Mouse (Mus musculus): ENCODE data around the gene Gm49391. TPM values are rescaled to one million over a fixed set of nuclear protein-coding genes. Genes with fewer than 3 reads are reported as not detected.
"Not testable (repeated sequence)": the region's sequence is repeated elsewhere in the genome, so short reads cannot be mapped to it uniquely, and the experiment has no call there.

Gene Gm49391
- total RNA-seq (2021) = 1 to 10 TPM in 1 of 2 experiments, under 1 TPM in 1; 0.87 to 1.1 TPM
- long read RNA-seq, experiment 1 = 0 reads
- long read RNA-seq, experiment 2 = 0 reads

DNA sequence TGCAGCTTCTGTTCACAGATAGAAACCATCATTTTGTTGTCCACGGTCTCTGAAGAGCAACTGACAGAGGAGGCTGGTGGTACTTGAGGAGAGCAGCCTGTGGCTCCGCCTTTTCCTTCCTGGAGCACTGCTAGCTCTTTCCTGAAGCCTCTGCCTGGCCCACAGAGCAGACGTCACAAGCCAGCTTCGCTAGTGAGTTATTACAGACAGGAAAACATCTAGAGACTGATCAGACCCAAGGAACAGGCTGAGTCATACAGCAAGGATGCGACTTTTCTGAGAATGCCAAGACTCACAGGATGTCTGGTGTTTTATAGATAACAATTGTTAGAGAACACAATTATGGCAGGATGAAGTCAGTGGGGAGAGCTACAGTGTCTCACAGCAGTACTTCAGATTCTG lies at the start of gene Gm49391, which contains the start of gene Ctla2a:
Gm49391 (minus strand) TSS at position 72 of the 402 bp plus-strand sequence.
Ctla2a (minus strand) TSS at position 126 of the 402 bp plus-strand sequence.
- peak; percentile 28 for DNase-seq

DNA sequence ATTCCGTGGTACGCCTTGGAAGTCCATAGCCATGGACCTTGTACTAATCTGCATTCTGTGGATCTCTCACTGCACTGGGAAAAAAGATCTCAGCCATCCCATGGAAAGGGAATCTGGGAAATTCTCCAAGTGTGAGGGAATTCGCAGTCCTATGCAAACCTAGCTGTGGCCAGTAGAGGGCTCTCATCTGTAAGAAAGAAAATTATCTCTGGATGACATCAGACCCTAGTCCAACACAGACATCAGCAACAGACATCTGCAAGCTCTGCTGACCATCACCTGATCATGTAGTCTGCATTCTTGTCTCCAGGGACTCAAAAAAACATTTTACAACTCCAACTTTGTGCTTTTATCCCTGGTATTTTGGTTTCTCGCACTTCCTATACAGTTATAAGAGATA lies 35.9 kb upstream of the Gm49391 start:
- not testable (repeated sequence) for DNase-seq

DNA sequence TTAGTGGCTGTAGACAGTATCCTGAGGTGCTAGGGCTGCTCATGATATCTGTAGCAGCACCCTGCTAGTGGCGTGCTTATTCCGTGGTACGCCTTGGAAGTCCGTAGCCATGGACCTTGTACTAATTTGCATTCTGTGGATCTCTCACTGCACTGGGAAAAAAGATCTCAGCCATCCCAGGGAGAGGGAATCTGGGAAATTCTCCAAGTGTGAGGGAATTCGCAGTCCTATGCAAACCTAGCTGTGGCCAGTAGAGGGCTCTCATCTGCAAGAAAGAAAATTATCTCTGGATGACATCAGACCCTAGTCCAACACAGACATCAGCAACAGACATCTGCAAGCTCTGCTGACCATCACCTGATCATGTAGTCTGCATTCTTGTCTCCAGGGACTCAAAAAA lies 27.6 kb upstream of the Gm49391 start:
- not testable (repeated sequence) for DNase-seq

DNA sequence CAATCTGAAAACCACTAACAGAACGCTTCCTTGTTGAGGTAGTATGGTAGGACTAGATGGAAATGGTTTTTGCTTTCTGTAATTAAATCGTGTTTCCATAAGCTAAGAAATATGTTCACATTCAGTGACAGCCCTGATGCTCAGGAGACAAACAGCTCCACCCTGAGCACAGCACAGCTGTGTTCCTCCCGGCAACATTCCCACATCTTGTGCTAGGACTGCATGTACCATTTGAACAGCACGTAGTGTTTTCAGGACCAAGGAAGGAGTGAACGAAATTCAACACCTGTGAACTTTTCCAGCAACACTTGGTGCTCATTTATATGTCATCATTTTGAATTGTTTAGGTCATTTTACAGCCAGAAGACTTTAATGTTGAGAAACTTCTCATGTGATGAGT lies 25.3 kb upstream of the Gm49391 start:
- DNase-seq = peak; percentile 19

DNA sequence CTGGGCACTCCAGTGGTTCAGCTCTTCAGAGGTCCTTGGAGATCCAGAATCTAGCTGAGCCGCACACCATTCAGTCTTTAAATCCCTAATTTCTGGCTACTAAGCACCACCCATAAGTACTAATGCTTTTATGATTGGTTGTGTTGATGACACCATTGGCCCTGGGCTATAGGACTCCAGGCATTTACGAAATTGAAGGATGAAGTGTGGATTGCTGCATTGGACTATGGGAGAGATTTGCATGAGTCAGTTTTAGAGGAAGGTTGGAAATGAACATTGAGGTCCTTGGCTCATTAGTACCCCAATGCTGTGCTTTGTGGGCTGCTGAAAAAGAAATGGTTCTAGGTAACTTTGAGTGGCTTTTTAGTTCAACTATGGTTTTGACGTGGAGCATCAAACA lies 5.5 kb upstream of the Gm49391 start, which contains the start of gene Tpbpa:
Tpbpa (minus strand) TSS at position 101 of the 400 bp plus-strand sequence.
- DNase-seq = not testable (repeated sequence)

DNA sequence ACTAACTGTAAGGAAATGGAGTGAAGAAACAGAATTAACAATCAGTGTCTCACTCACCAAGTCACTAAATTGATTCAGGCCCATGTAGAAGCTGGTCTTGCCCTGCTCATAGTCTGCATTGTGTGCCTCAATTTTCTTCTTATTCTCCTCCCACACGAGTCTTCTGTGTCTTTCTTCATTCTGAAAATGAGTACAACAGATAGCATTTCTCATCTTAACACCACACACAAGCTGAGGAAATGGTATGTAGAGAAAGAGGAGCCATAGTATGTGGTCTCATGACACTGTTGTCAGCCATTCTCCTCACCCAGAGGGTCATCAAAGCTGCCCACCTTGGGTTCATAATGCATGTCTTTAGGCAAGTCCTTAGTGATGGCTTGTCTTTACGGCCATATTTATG lies 881 bp downstream of the Gm49391 start, which contains the start of gene Gm49393:
Gm49393 (minus strand) TSS at position 101 of the 400 bp plus-strand sequence.
- DNase-seq = not testable (repeated sequence)

DNA sequence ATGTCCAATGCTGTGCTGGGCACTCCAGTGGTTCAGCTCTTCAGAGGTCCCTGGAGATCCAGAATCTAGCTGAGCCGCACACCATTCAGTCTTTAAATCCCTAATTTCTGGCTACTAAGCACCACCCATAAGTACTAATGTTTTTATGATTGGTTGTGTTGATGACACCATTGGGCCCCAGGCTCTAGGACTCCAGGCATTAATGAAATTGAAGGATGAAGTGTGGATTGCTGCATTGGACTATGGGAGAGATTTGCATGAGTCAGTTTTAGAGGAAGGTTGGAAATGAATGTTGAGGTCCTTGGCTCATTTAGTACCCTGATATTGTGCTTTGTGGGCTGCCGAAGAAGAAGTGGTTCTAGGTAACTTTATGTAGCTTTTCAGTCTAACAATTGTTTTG lies 31.6 kb downstream of the Gm49391 start, which contains the start of gene Tpbpb:
Tpbpb (minus strand) TSS at position 101 of the 400 bp plus-strand sequence.
- not testable (repeated sequence) for DNase-seq

DNA sequence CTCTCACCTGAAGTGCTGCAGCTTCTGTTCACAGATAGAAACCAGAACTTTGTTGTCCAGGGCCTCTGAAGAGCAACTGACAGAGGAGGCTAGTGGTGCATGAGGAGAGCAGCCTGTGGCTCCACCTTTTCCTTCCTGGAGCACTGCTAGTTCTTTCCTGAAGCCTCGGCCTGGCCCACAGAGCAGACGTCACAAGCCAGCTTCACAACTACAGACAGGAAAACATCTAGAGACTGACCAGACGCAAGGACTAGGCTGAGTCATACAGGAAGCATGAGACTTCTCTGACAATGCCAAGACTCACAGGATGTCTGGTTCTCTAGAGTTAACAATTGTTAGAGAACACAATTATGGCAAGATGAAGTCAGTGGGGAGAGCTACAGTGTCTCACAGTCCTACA lies 39.0 kb downstream of the Gm49391 start, which contains the start of gene Ctla2b:
Ctla2b (minus strand) TSS at position 120 of the 400 bp plus-strand sequence.
- DNase-seq = peak; percentile 67

DNA sequence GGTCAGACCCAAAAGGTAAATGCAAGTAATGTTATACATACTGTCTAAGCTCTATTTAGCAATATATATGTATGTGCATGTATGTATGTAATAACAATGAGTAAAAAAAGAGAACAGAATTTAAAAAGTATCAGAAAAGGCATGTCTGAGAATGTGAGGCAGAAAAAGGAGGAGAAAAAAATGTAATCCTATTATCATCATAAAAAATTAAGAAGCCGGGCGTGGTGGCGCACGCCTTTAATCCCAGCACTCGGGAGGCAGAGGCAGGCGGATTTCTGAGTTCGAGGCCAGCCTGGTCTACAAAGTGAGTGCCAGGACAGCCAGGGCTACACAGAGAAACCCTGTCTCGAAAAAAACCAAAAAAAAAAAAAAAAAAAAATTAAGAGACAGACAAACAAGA lies 39.6 kb downstream of the Gm49391 start, which contains the start of gene Gm49392:
Gm49392 (minus strand) TSS at position 101 of the 400 bp plus-strand sequence.
- not testable (repeated sequence) for DNase-seq

DNA sequence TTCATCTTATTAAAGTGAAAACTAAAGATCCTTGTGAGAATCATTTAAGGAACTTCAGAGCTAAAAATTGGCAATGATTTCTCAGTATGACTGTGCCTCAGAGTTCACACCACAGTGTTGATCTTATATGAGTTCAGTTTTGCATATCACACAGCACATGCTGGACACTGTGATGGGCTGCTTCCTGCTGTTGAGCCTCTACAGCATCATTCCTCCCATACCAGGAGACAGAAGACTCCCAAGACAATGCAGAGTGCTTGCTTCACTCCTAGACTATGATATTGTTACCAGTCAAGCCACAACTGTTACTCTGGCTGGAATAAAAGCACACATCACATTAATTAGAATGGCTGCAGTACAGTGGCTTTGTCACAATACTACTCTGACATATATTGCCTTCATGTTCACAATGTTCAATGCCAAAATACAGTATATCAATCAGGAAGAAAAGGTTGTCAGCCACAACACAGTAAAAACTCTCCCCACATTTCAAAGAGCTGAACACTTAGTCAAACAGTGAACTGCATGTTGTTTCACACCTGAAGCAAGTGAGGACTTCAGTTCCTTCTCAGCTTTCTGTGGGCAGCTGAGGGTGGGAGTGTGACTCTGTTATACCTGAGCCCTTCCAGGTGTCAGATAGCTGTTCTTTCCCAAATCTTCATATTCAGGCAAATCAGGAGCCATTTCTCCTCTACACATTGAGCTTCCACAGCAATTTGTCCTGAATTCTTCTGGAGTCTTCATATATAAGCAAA lies 40.8 kb downstream of the Gm49391 start:
- DNase-seq = no peak

DNA sequence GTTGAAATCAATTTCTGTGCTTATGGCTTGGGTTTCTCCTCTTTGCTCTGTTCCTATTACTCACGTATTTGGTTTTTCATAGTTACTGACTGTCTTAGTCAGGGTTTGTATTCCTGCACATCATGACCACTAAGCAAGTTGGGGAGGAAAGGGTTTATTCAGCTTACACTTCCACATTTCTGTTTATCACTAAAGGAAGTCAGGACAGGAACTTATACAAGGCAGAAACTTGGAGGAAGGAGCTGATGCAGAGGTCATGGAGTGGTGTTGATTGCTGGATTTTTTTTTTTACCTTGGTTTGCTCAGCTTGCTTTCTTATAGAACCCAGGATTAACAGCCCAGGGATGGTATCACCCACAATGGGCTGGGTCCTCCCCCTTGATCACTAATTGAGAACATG lies 44.1 kb downstream of the Gm49391 start:
- no peak for DNase-seq

DNA sequence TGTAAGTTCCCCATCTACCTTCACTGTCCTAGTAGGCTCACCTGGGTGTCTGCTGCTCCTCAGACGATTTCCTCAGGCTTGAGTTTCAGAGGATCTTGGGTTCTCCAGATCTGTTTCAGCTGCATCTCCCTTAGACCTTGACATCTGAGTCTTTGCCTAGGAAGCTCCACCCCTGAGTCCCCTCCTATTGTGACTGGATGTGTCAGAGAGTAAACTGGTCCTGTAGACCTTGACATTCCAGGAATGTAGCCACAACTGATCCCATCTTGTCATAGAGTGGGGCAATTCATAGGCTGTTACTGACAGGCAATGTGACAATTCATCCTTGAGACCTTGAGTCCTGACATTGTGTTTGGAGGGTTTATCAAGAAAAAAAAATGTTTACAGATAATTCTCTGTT lies 72.1 kb downstream of the Gm49391 start, which contains the start of gene 4930486L24Rik:
4930486L24Rik (minus strand) TSS at position 195 of the 400 bp plus-strand sequence.
- no peak for DNase-seq

DNA sequence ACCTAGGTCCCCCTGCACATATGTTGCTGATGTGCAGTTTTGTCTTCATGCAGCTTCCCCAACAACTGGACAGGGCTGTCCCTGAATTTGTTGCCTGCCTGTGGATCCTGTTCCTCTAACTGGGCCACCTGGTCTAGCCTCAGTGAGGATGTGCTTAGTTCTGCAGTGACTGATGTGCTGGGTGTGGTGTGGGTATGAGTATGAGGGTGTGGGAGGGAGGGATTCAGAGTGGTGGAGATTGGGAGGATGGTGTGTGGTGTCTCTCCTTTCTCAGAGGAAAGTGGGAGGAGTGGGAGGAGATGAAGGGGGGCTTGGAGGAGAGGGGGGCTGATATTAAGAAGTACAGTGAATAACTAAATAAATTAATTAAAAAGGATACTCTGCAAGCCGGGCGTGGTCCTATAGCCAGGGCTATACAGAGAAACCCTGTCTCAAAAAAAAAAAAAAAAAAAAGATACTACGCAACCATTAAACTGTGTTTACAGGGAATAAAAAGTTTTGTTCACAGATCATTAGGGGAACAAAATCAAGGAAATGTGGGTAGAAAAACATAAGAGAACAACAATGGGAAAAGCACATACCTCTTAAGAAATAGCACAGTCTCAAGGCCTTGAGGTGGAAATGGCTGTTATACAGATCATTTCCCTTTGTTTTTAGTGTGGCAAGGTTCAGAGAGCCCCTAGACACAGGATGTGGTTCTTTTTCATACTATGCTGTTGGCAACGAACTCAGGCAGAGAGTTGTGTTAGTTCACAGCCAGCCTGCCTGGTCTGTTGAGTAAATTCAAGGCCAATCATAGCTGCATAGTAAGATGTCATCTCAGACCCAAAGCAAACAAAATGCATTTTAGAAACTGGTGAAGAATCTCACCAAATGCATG lies 87.9 kb downstream of the Gm49391 start:
- DNase-seq = no peak

Other genes starting within 250 kb of the Gm49391 start
- gene BC051665, start 150.2 kb downstream of the Gm49391 start, total RNA-seq (2021) = not detected
- not detected for gene Ctsll3, start 133.7 kb downstream of the Gm49391 start, total RNA-seq (2021)
- under 1 TPM in 1 of 2 experiments, not detected in 1; 0.40 TPM for gene 4930486L24Rik, start 72.1 kb downstream of the Gm49391 start, total RNA-seq (2021)
- under 1 TPM; 0.32 to 0.74 TPM for gene Gm49392, start 39.7 kb downstream of the Gm49391 start, total RNA-seq (2021)
- 1 to 10 TPM; 1.3 to 4.3 TPM for gene Ctla2b, start 39.1 kb downstream of the Gm49391 start, total RNA-seq (2021)
- gene Tpbpb, start 31.7 kb downstream of the Gm49391 start, total RNA-seq (2021) = not detected
- not detected for gene Gm49393, start 981 bp downstream of the Gm49391 start, total RNA-seq (2021)
- gene Ctla2a, start 54 bp upstream of the Gm49391 start, total RNA-seq (2021) = 10 to 100 TPM; 18.1 to 40.9 TPM
- gene Tpbpa, start 5.4 kb upstream of the Gm49391 start, total RNA-seq (2021) = not detected
- not detected for gene Ctsj, start 69.4 kb upstream of the Gm49391 start, total RNA-seq (2021)
- gene Ctsq, start 104.1 kb upstream of the Gm49391 start, total RNA-seq (2021) = not detected
- not detected for gene Ctsr, start 227.7 kb upstream of the Gm49391 start, total RNA-seq (2021)